Mouse (Mus musculus) testis, adult 2 months (tissue): Measurements from ENCODE around the gene Uxs1. TPM values are rescaled to one million over a fixed set of nuclear protein-coding genes. Genes with fewer than 3 reads are reported as not detected.

Experiments
- H3K27ac ChIP-seq: fragments of 200-500 bp; 2 replicates; pipeline ENCODE4 v1.5.1; 2012; ENCODE audit warnings: low read depth, low read length; ENCODE audit not compliant: control insufficient read depth, insufficient read depth
- H3K27me3 ChIP-seq: fragments of 200-500 bp; 2 replicates; pipeline ENCODE4 v1.6.1; 2012; ENCODE audit warnings: mild to moderate bottlenecking, low read length, moderate library complexity; ENCODE audit not compliant: control insufficient read depth, insufficient read depth
- H3K36me3 ChIP-seq: fragments of 200-500 bp; 2 replicates; pipeline ENCODE4 v1.6.1; 2012; ENCODE audit warnings: mild to moderate bottlenecking, low read length; ENCODE audit not compliant: control insufficient read depth, insufficient read depth
- H3K4me1 ChIP-seq: fragments of 200-500 bp; 2 replicates; pipeline ENCODE4 v1.6.1; 2012; ENCODE audit warnings: low read length; ENCODE audit not compliant: control insufficient read depth, insufficient read depth
- H3K4me3 ChIP-seq: fragments of 200-500 bp; 2 replicates; pipeline ENCODE4 v1.5.1; 2012; ENCODE audit warnings: low read depth, mild to moderate bottlenecking, low read length, moderate library complexity, mixed read lengths; ENCODE audit not compliant: control insufficient read depth
- CTCF ChIP-seq: fragments of 200-500 bp; IDR thresholded peaks from 2 replicates; pipeline ENCODE4 v1.5.1; 2012; ENCODE audit warnings: low read depth, mild to moderate bottlenecking, inconsistent platforms, low read length, moderate library complexity; ENCODE audit not compliant: control insufficient read depth, insufficient read depth, insufficient replicate concordance
- POLR2A ChIP-seq: fragments of 200-500 bp; IDR thresholded peaks from 2 replicates; pipeline ENCODE4 v1.6.1; 2012; ENCODE audit warnings: low read depth, mild to moderate bottlenecking, inconsistent platforms, low read length, moderate library complexity; ENCODE audit not compliant: control insufficient read depth
- polyA plus RNA-seq: library from polyadenylated mRNA; depleted of rRNA; stranded (reverse); fragments of >200 nt; gene quantifications from 2 replicates; pipeline ENCODE4 v1.2.3, GENCODE M21; 2012; rRNA removed

The Uxs1 gene
- polyA plus RNA-seq = 16.3 and 23.7 TPM in 2 replicates

GRCm38 (mm10) chr1:43827763-43828194 lies at the start of gene Uxs1:
Gene Uxs1 (minus strand): TSS chr1:43827800.
- Histone ChIP-seq H3K27me3 (no peaks in the 10 kb centered on the region), H3K36me3 (no peaks in the 10 kb centered on the region), H3K4me1 (peaks cover 5% of the 10 kb centered on the region), H3K27ac (peak within 1 kb of the TSS; percentile 69), H3K4me3 (peak within 1 kb of the TSS; percentile 91)
- TF ChIP-seq CTCF (no peak), POLR2A (peak; percentile 47; the same call in 1 of the 2 replicates)

GRCm38 (mm10) chr1:43877233-43877632 lies 49.6 kb upstream of the Uxs1 start:
- Histone ChIP-seq H3K36me3 (no peaks in the 10 kb centered on the region), H3K27me3 (no peaks in the 10 kb centered on the region), H3K4me3 (no peak overlapping the region), H3K4me1 (no peaks in the 10 kb centered on the region), H3K27ac (no peak overlapping the region)
- no peak for TF ChIP-seq CTCF
- TF ChIP-seq POLR2A = no peak

DNA sequence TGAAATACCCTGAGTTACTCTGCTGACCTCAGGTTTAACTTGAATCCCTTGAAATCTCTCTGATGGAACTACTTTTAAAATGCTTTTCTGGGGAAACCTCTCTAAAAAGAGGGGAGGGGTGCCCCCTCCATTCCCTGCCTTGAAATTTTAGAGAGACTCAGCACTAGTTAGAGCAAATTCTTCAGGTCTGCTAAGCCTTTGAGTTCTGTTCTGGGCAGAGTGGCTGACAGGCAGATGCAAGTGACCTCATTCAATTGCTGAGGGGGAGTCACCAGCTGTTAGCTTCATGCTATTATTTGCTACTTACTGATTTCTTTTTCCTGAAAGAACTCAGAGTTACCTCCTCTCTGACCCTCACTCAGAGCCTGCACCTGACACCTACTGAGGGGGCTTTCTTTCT lies 43.5 kb upstream of the Uxs1 start:
- H3K27ac ChIP-seq = no peak overlapping the region
- TF ChIP-seq POLR2A (no peak), CTCF (no peak)
- H3K36me3 ChIP-seq = no peaks in the 10 kb centered on the region
- no peaks in the 10 kb centered on the region for H3K4me1 ChIP-seq
- H3K4me3 ChIP-seq = no peak overlapping the region
- no peaks in the 10 kb centered on the region for H3K27me3 ChIP-seq

DNA sequence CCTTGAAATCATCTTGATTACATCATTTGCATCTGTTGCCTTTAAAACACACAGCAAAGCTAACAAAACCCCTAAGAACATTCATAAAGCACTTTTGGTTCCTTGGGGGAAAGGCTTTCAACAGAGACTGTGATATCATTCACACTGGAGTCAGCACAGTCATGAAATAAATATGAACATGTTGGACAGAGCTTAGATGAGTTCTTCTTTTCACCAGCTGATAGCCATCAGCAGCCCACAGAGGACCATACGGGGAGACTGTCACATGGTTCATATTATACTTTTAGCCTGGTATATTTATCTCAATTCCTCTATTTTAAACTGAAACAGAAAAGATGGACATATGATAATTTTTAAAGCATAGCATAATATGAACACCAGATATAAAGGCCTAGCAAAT lies 40.9 kb upstream of the Uxs1 start:
- Histone ChIP-seq H3K4me3 (no peak overlapping the region), H3K4me1 (no peaks in the 10 kb centered on the region), H3K27ac (no peak overlapping the region), H3K36me3 (no peaks in the 10 kb centered on the region), H3K27me3 (no peaks in the 10 kb centered on the region)
- TF ChIP-seq POLR2A = no peak
- TF ChIP-seq CTCF = no peak

GRCm38 (mm10) chr1:43864758-43865157 lies 37.2 kb upstream of the Uxs1 start:
- TF ChIP-seq POLR2A (no peak), CTCF (no peak)
- no peaks in the 10 kb centered on the region for H3K36me3 ChIP-seq
- no peaks in the 10 kb centered on the region for H3K4me1 ChIP-seq
- no peak overlapping the region for H3K4me3 ChIP-seq
- H3K27me3 ChIP-seq = no peaks in the 10 kb centered on the region
- H3K27ac ChIP-seq = no peak overlapping the region

GRCm38 (mm10) chr1:43862614-43863013 lies 35.0 kb upstream of the Uxs1 start:
- Histone ChIP-seq H3K4me3 (no peak overlapping the region), H3K27me3 (no peaks in the 10 kb centered on the region), H3K36me3 (no peaks in the 10 kb centered on the region), H3K27ac (no peak overlapping the region), H3K4me1 (no peaks in the 10 kb centered on the region)
- TF ChIP-seq POLR2A (no peak), CTCF (no peak)

- Histone ChIP-seq H3K36me3 (no peaks in the 10 kb centered on the region), H3K4me3 (no peak overlapping the region), H3K27ac (no peak overlapping the region), H3K27me3 (no peaks in the 10 kb centered on the region), H3K4me1 (no peaks in the 10 kb centered on the region)
- TF ChIP-seq CTCF (no peak), POLR2A (no peak)
Measured at GRCm38 (mm10) chr1:43858988-43859387, 31.4 kb upstream of the Uxs1 start.

GRCm38 (mm10) chr1:43857656-43858055 lies 30.1 kb upstream of the Uxs1 start:
- Histone ChIP-seq H3K27ac (no peak overlapping the region), H3K27me3 (no peaks in the 10 kb centered on the region), H3K4me3 (no peak overlapping the region), H3K4me1 (no peaks in the 10 kb centered on the region), H3K36me3 (no peaks in the 10 kb centered on the region)
- no peak for TF ChIP-seq CTCF
- TF ChIP-seq POLR2A = no peak
